Mouse (Mus musculus) left cerebral cortex, adult 8-10 months (tissue): ENCODE data around the gene Tpst2. TPM values are rescaled to one million over a fixed set of nuclear protein-coding genes. Genes with fewer than 3 reads are reported as not detected.

Experiments
- DNase-seq, 2 experiments: peaks; one replicate each; pipeline ENCODE4 v3.0.0; 2022; ENCODE audit warnings: low spot score in 2 of 2
- total RNA-seq, 4 experiments: library from RNA; stranded (reverse); gene quantifications; 2 replicates each; pipeline ENCODE4 v1.2.4; 2022

The Tpst2 gene
- total RNA-seq, 4 experiments from 2014 or later, result 33.8 to 43.3 (median 38.6) TPM

DNA sequence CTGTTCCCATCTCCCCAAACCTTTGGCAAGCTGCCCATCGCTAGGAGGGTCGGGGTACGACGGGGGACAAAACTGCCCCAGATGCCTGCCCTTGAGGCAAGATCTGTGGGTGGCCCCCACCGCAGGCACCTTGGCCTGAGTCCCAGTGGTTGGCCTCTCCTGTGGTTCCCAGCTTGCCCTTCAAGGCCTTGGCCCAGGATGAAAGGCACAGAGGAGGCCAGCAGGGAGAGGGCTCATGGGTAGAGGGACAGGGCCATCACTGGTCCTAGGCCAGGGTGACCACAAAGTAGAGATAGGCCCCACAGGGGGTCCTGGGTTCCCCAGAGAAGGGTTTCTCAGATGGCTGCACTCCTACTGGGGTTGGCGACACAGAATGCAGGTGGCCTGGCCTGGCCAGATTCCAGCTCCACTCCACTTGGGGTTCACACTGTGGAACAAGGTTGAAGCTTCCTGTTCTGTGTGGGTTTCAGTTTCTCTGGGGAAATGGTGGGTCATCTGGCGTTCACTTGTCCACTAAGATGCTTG is 22.1 kb upstream of the Tpst2 start:
- DNase-seq, result peak in 1 of 2 experiments; percentile 66

GRCm38 (mm10) chr5:112255426-112255825 is 21.1 kb upstream of the Tpst2 start, which contains the start of gene Crybb1:
Crybb1 (plus strand) TSS chr5:112255815.
- DNase-seq, result peak in 1 of 2 experiments; percentile 76

- DNase-seq, result no peak
Observed at GRCm38 (mm10) chr5:112256457-112256856, 20.0 kb upstream of the Tpst2 start.

- no peak for DNase-seq
Observed at GRCm38 (mm10) chr5:112257896-112258295, 18.6 kb upstream of the Tpst2 start.

DNA sequence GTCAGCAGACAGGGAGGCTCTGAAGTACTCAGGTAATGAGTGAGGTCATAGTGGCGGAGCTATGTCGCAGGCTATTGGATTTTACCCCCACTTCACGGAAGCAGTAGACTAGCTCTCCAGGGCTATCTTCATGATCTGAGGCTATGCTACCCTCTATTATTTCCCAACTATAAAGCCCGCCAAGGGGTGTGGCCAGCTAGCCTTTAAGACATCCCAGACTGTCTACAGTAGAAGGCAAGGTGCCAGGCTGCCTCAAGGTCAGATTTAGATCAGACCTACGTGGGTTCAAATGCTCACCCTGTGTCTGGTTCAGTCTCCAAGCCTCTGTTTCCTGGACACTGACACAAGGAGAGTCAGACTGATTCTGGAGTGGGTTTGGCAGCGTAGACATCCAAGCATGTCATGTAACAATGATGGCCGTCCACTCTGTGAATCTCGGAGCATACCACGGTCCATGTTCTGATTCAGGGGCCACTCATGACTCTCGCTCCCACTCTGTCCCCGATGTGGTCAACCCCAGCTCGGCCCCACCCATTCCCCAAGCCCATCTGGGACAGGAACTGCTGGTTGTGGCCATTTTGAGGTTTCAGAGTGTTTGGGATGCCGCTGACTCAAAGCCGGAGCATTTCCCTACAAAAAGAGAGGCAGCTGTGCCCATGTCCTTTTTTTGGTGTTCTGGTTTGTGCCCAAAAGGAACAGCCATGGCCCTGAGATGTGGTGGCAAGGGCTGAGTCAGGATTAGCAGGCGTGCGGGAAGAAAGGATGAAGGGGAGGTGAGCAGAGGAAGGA is 16.4 kb upstream of the Tpst2 start:
- no peak for DNase-seq

- no peak for DNase-seq
Observed at GRCm38 (mm10) chr5:112260818-112261217, 15.7 kb upstream of the Tpst2 start.

- DNase-seq, result no peak
Observed at GRCm38 (mm10) chr5:112264099-112264498, 12.4 kb upstream of the Tpst2 start.

DNA sequence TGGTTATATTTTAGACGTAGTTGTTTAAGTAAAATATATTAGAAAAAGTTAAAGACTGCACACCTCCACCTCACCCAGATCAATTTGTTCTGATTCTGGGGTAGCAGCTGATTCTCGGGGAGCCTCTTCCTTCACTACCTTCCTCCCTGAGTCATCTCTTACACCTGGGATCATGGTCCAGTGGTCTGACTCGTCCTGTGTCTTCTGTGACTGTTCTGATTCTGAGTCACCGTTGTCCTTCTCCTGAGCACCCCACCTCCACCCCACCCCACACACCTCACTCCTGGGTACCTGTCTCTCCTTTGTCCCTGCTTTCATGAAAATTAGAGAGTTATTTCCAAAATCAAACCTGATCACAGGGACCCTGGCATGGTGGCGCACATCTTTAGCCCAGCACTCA is 11.4 kb upstream of the Tpst2 start:
- no peak for DNase-seq

GRCm38 (mm10) chr5:112265515-112265914 is 11.0 kb upstream of the Tpst2 start:
- DNase-seq, result no peak

- DNase-seq, result no peak
Observed at GRCm38 (mm10) chr5:112266011-112266777, 10.3 kb upstream of the Tpst2 start.

- DNase-seq, result peak in 1 of 2 experiments; percentile 64
Observed at GRCm38 (mm10) chr5:112270764-112271541, 5.5 kb upstream of the Tpst2 start.

GRCm38 (mm10) chr5:112272934-112273333 is 3.6 kb upstream of the Tpst2 start:
- no peak for DNase-seq

DNA sequence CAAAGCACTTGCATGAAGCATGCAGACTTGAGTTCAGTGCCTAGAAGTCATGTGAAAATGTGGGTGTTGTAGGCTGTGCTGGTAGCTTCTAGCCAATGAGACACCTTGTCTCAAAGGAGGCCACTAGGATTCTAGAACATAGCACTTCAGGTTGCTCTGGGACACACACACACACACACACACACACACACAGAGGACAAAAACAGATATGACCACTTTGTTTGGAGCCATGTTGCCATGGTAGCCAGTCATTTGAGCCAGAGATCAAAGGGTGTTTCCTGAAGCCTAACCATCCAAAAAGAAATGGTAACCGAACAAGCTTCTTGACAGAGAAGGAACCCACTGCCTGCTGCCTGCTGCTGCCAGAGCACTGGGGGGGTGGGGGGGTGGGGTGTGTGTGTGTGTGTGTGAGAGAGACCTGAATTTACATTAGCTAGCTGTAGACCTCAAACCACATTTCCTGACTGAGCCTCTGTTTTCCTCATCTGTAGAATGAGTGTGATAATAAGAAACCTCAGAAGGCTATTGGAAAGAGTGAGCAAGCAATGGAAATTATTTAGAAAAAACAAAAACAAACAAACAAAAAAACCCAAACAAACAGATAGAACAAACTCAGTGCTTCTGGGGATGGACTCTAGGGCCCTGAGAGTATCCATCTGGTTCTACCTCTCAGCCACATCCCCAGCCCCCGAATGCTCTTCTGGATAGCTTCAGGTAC is 2.6 kb upstream of the Tpst2 start:
- no peak for DNase-seq

DNA sequence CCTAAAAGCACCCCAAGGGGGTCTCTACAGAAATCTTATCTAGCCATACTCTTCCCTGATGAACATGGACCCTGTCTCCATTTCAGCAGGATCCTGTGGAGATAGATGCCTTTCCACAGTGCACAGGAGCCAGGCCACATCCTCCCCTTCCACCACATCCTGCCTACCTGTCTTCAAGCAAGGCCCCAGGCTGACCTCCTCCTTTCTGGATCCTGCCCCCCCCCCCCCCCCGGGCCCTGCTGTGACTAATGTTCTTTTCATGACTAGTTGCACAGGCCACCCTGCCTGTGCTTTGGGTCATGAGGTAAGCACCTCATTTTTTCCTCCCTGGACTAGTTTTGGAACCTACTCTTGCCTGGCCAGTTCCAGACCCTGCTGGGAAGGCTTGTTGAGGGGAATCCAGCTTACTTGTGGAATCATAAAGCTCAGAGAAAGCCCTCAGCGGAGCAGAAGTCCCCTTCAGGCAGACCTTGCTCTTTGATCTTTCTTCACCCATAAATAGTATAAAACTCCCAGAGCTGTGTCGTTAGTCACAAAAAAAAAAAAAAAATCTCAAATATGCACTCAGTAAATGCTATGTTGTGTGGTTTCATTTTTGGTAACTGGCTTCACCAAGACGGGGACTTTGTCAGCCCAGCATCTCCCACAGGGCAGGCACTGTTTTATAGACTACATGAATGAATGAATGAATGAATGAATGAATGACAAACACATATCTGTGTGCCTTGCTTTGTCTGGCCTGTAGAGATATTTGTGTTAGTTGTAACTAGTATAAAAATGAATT is 1.3 kb upstream of the Tpst2 start:
- no peak for DNase-seq

DNA sequence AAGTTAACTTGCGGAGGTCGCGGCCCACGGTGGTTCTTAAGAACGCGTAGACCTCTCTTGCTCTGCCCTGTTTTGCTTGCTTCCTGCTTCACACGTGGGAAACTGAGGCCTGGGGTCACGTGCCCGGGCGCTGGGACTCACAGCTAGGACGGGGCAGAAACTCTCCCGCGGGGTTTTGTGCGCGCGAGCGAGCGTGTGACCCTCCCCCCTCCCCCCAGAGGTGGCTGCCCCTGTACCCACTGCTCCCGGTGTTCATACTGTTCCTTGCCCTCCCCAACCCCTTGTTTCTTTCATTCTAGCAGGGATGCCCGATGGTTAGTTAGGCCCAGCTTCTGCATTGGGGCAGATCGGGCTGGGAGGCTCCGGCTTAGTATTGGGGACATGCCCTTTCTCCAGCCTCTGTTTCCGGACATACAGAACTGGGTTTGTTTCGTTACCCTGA is 437 bp downstream of the Tpst2 start:
- no peak for DNase-seq

- no peak for DNase-seq
Observed at GRCm38 (mm10) chr5:112277906-112278470, 1.5 kb downstream of the Tpst2 start.

DNA sequence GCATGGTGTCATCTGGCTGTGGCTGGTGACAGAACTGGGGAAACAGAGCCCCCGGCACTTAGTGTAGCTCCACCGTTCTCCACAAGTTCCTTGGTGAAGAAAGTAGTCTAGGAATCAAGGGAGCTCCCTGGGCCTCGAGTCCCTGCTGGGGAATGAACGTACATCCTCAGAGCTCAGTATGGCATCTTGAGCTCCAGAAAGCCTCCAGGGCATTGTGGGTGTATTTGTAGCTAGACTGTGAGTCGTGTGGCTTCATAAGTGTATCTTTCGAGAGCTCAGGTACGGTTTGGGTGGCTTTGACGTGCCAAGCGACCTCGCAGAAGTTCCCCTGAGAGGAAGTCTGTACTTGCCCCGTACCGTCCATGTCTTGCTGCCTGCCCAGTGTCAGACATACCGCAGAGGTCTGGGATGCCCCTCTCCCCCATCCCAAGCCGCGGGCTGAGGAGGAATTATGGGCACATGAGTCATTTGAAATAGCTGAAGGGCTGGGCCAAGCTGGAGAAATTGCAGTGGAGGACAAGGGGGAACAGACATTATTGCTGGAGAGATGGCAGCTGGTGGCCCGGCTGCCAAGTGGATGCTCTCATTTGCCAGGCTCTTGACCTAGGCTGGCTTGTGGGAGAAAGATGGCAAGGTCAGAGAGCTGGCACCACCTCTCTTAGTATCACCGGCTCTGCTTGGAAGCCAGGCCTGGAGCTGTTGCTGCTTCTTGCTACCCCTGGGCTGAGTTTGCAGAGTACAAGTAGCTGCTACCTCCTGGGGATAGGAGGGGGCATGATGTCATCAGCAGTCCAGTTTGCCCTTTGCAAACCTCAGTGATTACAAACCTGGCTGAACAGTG is 2.9 kb downstream of the Tpst2 start:
- no peak for DNase-seq

- no peak for DNase-seq
Observed at GRCm38 (mm10) chr5:112280151-112280550, 3.7 kb downstream of the Tpst2 start.
